Mouse (Mus musculus) cerebellum, adult (tissue): ENCODE measurements around the gene Ccdc157.
"Not testable (repeated sequence)": the region's sequence is repeated elsewhere in the genome, so short reads cannot be mapped to it uniquely, and the experiment has no call there.

Experiments used
- ATAC-seq: cut with Nextera tagmentation; 2 replicates; pipeline ENCODE4 v1.9.2; 2017; ENCODE audit warnings: mild to moderate bottlenecking, moderate library complexity, mixed read lengths; ENCODE audit not compliant: insufficient number of reproducible peaks, low FRiP score, low TSS enrichment

The Ccdc157 gene

DNA sequence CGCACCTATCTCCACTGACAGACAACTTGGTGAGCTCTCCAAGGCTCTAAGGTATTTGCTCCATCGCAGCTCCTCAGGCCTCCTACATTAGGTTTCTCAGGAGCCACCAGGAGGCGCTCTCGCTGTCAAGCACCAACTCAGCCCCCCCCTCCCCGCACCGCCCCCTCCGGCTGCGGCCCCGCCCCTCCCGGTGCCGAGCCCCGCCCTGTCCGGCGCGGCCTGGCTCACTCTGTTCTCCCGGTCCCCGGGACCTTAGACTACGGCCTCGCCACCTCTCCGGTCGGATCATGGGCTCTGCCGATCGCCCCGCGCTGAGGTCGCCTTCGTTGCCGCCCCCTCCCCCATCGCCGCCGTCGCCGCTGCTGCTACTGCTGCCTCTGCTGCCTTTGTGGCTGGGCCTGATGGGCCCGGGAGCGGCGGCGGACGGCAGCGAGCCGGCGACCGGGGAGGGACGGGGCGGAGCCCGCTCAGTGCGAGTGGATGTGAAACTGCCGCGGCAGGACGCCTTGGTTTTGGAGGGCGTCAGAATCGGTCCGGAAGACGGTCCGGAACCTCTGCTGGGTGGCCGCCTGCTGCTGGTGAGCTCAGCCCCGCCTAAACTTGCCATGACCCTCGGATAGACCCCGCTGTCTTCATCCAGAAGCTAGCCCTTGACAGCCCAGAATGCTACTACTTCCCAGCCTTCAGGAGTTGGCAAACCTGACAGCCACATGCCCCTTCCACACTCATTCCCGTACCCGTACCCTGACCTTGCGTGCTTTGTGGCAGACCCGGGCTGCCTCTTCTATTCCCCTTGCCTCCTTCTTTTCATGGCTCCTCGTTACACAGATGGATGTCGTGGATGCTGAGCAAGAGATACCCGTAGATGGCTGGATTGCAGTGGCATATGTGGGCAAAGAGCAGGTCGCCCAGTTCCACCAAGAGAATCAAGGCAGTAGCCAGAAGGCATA lies 24.8 kb downstream of the Ccdc157 start, which contains the start of gene Rnf215:
TSS of gene Rnf215 (plus strand) at position 217 of the 950 bp plus-strand sequence.
- peak; percentile 74; the same call in 1 of the 2 replicates for ATAC-seq

DNA sequence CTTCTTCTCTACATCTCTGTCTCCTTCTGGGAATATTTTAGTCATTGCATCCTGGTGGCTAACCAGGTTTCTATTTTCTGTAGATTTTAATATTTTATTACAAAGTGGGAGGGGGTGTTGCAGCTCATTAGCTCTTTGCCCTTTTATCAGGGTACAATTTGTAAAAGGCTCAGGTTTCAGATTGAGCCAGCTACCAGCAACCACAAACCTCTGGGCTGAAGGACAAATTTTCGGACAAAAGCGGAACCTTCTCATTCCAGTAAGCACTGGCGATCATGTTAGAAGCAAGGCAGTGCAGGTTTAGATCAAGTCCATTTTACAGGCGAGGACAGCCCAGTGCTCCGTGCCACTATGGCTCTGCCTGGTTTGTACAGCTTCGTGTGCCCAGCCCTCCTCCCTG lies 25.7 kb downstream of the Ccdc157 start:
- ATAC-seq, result no peak

DNA sequence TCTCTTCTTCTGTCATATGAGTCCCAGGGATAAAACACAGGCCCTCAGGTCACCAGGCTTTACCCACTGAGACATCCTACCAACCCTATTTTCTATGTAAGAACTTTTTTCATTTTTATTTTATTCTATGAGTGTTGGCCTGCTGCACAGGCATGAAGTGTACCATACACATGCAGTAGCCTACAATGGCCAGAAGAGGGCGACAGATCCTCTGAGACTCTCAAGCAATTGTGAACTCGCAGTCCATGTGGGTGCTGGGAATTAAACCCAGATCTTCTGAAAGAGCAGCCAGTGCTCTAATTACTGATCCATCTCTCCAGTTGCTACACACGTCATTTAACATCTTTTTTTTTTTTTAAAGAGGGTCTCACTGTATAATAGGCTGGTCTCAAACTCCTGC lies 26.6 kb downstream of the Ccdc157 start:
- no peak for ATAC-seq

DNA sequence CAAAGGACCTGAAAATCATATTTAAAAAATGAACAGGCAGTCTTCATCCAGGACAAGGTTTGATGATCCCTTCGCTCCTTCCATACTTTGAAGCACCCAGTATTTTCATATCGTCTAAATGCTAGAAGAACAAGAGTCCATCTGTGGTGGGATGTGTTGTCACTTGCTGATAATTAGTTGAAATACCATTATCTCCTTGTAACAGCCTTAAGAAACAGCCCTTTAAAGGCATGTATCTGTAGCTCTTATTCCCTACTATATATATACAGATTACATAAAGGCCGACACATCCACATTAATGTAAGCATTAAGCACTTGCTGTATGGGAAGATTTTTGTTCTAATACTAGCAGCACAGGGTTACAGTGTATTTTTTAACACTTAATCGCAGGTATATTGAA lies 31.6 kb downstream of the Ccdc157 start:
- not testable (repeated sequence) for ATAC-seq

DNA sequence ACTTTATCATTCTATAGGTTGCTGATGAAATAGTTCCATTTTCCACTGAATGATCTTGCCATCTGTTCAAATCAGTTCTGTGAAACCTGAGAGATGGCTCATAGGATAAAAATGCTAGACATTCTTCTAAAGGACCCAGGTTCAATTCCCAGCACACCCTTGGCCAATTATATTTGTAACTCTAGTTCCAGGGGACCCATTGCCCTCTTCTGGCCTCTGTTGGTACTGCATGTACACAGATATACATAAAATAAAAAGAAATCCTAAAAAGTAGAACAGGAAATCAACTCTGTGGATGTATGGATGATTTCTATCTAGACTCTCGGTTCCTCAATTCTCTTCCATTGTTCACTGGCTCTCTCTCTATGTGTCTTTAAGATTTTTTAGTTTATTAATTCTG lies 33.0 kb downstream of the Ccdc157 start:
- no peak for ATAC-seq

DNA sequence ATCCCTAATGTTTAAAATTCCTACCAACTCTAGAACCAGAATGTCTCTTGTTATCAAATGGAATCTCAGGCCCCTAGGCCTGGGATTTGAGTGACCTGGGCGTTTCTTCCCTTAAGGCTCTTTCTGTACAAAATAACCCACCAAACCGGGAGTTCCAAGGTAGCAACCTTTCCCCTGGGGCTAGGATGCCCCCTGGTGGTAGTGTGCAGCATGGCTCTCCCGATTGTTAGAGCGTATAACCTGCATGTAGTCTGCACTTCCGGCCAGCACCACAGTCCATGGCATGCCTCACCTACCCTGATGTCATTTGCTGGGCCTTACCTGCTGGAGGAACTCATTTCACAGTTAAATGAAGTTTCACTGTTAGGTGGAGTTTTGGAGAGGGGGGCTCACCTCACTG lies 36.2 kb downstream of the Ccdc157 start:
- no peak for ATAC-seq

DNA sequence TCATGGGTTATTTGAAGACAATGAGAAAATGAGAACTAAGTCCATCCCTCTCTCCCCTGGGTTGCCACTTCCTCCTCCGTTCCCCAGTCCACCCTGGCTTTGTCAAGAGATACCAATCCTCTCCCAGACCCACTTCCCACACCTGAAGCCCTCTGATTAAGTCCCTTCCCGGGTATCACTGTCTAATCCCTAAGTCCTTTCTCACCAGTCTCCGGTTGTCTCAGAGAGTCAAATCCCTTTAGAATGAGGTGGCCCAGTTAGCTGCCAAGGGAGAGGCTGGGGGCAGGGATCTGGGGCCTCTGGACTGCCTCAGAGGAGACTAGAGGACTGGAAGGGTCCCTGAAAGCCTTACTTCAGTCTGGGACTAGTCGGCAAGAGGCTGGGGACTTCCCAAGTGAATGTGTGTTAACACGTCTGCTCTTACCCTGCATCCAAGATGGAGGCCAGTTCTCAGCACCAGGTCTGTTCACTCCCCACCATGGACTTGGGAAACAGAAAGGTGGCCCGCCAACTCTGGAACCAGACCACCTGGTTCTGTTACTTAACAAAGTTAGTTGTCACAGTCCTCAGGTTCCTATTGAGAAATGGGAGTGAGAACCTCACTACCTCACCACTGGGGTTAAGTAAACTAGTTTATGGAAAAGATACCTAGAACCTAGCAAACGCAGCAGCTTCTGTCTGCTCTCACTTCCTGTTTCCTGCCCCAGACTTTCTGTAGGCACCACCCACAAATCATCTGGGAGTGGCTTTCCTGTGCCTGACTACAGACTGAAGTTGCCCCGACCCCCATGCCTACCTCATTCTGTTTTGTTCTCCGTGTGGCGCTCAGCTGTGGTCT lies 37.1 kb downstream of the Ccdc157 start, which contains the start of gene Sec14l2:
TSS of gene Sec14l2 (minus strand) at position 674 of the 838 bp plus-strand sequence.
- no peak for ATAC-seq

DNA sequence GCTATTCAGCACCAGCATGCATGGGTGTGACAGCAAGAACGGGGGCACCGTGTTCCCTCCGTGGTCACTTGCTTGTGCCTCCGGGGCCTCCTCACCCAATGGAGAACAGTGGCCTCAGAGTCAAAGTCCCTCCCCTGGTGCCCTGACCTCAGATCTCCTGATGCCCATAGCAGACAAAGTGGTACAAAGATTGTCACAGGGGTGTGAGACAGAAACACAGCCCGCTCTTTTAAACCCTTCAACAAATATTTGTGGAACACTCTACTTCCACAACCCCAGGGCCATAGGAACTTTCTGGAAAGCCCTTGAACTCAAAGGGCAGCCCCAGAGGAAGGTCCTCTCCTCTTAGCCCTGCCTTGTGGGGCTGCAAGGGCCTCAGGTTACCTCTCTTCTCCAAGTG lies 37.9 kb downstream of the Ccdc157 start:
- ATAC-seq, result no peak

DNA sequence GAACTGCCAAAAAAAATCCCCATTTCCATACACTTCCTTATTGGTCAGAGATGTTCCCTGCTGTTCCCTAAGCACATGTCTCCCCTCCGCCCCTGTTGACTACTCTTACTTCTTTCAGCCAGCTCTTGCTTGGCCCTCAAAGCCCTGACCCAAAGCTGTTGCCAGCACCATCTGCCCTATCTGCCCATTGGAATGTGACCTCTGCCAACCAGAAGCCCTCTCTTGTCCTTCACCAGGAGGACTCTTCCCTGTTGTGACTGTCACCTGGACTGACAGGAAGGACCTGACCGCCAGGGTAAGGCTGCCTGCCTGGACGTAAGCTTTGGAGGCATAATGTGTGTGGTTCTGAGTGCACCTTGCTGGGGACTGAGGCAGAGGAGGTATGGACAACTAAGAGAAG lies 38.4 kb downstream of the Ccdc157 start:
- ATAC-seq, result no peak

DNA sequence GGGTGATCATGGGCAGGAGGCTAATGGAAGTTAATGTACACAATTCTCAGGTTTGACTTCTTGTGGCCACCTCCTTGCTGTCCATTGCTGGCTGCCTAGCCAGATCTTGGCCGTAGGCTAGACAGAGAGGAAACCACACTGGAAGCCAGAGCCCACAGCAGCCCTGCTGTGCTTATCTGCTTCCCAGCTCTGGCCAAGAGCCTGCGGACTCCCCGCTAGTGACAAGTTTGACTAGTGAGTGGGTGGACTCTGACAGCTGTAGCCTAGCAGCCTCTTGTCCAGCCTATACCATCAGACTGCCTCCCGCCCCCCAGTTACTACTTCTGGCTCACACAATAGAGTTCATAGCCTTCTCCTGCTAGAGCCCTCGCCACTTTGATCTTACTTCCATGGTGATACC lies 40.5 kb downstream of the Ccdc157 start:
- no peak for ATAC-seq

DNA sequence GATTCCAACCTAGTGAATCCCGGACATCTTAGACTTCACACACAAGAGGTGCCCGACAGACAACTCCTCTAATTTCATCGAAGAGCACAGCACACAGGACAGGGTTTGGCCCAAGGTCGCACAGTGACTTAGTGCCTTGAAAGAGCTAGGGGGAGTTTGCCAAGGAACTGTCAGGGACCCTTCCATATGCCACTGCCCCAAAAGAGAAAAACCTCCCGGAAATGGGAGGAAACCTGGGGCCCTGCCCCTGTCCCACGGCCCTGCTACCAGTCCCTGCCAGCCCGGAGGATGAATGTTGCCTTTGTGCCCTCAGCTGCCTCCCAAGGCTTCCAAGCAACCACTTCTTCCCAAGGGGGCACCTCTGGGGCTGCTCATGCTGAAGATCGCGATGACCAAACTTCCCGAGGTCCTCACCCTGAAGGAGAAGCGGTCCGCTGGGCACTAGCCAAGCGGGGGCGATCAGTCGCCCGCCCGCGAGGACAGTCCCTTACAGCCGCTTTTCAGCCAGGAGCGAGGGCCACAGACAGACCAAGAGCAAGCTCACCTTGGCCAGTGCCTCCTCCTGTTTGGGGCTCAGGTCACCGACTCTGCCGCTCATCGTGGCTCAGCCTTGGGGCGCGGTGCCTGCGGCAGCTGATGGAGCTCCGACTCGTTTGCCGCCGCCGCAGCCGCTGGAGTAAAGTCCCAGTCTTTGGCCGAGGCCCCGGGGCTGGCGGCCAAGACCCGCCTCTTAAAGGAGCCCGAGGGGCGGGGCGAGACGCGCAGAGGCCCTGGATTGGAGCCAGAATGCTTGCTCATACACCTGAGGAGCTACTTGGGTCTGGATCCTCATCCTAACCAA lies 41.8 kb downstream of the Ccdc157 start:
- peak; percentile 47; the same call in 1 of the 2 replicates for ATAC-seq

DNA sequence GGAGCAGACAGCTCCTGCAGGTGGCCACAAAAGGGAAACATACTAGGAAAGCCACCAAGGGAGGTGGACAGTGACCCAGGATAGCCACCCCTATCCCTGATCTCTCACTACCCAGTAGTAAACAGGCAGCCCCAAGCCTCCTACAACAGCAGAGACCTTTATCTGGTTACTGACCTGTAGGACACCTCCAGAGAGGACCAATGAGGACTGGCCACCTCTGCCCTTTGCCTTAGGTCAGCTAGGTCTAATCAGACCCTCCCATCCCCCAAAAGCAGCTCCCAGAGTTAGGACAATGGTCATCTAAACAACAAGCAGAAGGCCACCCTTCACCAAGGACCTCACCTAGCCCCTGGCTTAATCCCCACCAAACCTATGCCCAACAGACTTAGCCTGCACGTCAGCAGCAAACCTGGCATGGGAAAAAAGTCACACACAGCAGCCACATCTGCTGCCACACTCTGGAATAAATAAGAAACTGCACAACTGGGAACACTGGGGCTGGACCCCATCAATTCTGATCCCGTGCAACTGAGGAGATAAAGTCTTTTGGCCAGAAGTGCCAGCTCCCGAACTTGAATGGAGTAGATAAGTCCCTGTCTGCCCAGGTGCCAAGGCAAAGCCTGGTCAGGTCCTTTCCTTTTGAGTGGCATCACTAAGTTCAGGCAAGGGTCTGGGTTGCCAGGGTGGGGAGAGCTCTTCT lies 42.6 kb downstream of the Ccdc157 start:
- ATAC-seq, result no peak

DNA sequence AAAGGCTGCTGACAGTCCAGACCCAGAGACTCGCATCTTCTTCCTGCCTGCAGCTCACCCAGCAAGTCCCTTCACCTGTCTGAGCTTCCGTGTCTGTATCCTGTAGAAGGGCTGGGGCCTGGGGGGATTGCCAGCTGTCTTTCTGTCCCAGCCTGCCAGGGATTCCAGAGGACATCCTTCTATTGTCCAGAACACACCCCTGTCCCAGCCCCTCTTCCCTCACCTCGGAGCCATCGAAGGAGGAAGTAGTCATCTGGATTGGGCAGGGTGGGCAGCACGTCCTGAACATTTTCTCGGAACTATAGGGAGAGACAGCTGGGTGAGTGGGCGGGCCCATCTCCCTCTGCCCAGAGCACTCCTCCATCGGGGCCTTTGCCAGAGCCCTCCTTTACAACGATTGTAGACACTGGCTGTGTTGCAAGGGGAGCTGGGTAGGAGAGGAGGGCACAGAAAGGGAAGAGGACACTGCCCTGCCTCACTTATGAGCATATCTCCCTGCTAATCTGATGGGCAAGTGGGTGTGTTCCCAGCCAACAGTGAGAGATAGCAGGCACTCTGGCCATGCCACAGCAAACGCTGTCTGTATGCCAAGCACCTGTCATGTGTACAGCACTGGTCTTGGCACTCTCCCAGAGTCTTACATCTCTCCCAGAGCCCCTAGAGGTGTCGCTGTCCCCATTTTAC lies 43.5 kb downstream of the Ccdc157 start:
- no peak for ATAC-seq

DNA sequence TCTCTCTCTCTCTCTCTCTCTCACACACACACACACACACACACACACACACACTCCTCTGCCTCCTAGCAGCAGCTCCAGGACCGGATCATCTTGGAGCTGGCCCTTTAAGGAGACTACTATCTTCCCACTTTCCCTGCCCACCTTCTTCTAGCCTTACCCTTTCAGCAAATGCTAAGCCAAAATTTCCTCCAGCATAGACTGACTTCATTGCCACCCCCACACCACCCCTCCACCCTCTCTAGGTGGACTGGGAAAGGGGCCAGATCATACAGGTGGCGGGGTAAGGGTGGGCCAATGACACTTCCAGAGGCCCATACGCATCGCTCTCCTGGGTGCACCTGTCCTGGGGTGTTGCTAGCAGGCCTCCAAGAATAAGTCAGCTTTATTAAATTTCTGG lies 44.7 kb downstream of the Ccdc157 start:
- ATAC-seq, result no peak

DNA sequence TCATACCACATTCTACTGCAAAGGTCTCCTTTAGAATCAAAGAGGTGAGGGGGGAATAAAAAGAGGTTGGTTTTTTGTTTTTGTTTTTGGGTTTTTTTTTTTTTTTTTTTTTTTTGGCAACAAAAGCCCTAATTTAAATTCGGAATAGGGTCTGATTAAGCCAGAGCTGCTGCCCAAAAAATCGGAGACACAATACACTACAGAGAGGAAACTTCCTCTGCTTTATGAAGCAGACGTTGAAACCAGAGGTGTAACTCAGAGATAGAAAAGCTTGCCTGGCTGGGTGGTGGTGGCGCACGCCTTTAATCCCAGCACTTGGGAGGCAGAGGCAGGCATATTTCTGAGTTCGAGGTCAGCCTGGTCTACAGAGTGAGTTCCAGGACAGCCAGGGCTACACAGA lies 45.6 kb downstream of the Ccdc157 start:
- not testable (repeated sequence) for ATAC-seq

DNA sequence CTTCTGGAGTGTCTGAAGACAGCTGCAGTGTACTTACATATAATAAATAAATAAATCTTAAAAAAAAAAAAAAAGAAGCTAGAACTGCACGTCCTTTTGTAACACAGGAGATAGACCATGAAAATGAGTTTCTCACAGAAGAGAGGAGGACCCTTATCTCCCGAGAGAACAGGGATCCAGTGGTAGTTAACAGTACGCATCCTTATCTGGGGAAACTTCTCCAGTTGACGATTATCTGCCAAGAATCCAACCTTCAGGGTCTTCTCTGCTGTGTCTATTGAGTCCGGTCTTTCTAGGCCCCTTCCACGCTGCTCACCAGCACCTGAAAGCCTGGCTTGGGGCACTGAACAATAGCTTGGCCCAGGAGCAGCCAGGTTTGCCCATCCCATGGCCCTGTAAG lies 46.1 kb downstream of the Ccdc157 start:
- no peak for ATAC-seq

DNA sequence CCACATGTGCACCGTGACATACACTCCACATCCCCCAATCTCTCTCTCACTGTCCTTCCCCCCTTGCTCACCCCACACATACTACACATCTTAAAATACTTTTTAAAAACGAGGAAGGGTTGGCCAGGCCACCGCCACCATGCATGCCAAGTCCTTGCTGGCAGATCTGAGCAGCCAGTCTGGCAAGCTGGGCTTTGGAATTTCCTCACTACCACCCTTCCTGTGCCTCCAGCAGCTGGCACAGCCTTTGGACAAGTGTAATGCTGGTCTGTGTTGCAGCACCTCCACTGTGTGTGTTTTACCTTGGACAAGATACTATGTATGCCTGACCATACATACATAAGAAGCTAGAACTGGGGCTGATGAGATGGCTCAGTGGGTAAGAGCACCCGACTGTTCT lies 46.6 kb downstream of the Ccdc157 start:
- ATAC-seq, result no peak

DNA sequence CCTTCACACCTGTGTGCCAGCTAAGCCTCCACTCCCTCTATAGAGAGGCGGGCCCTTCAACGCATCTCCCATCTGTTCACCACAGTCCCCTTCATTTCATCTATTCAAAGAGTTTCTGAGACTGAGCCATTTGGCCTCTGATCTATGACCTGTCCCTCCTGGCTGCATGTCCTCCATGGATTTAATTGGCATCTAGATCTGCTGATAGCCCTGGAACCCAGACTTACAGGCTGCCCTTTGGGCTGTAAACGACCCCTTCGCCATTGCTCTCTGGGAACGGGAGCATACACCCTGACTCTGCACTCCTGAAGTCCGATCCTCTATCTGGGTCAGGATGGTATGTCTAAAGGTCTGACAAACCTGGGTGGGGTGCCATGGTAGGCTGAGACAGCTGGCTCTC lies 47.2 kb downstream of the Ccdc157 start:
- no peak for ATAC-seq

DNA sequence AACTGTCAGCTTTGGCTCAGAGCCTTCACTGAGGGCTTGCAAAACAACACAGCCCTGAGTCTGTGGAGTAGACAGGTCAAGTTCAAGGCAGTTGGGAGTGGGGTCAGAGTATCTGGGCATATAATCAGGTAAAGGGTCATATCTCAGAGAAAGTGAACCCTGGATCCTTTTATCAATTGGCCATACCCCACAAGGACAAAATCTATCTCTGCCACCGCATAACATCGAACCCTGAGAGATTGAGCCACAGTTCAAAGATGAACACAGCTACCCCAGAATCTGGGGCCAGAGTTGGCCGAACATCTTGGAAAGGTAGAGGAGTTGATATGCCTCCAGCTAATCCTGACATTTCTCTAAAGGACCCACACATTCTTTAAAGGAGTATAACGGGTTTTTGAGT lies 48.1 kb downstream of the Ccdc157 start:
- no peak for ATAC-seq
